Mouse (Mus musculus) midbrain, embryonic 10.5 days (tissue): Measurements from ENCODE around the gene Gm20388. TPM values are rescaled to one million over a fixed set of nuclear protein-coding genes. Genes with fewer than 3 reads are reported as not detected.
"Not testable (repeated sequence)": the region's sequence is repeated elsewhere in the genome, so short reads cannot be mapped to it uniquely, and the experiment has no call there.

Source experiments
- DNase-seq: peaks from one replicate; pipeline ENCODE4 v3.0.0-alpha.2; 2017; ENCODE audit warnings: low spot score
- H3K27ac ChIP-seq: fragments of 300-500 bp; sonication (generic); replicated peaks from 2 replicates; pipeline ENCODE4 v1.5.1; 2016; ENCODE audit warnings: mild to moderate bottlenecking
- H3K27me3 ChIP-seq: fragments of 300-500 bp; sonication (generic); 2 replicates; pipeline ENCODE4 v1.6.1; 2016; ENCODE audit warnings: low read depth, mild to moderate bottlenecking; ENCODE audit not compliant: poor library complexity, severe bottlenecking
- H3K36me3 ChIP-seq: fragments of 300-500 bp; sonication (generic); 2 replicates; pipeline ENCODE4 v1.6.1; 2016; ENCODE audit warnings: mild to moderate bottlenecking, moderate library complexity
- H3K4me1 ChIP-seq: fragments of 300-500 bp; sonication (generic); 2 replicates; pipeline ENCODE4 v1.6.1; 2016
- H3K4me3 ChIP-seq: fragments of 300-500 bp; sonication (generic); 2 replicates; pipeline ENCODE4 v1.5.1; 2016; ENCODE audit warnings: mild to moderate bottlenecking, moderate library complexity
- H3K9me3 ChIP-seq: fragments of 300-500 bp; sonication (generic); replicated peaks from 2 replicates; pipeline ENCODE4 v1.6.1; 2016; ENCODE audit warnings: mild to moderate bottlenecking
- WGBS: fragments of 180-500 bp; shearing (Covaris S2); methylation state at CpG from one replicate; pipeline ENCODE4 v1.1.7; 2016; 5-methylcytosine and 5-hydroxymethylcytosine counted together
- polyA plus RNA-seq: library from polyadenylated mRNA; unstranded; fragments of >200 nt; fragmentation: Nextera tagmentation; extraction: Ambion mirVana; gene quantifications from 2 replicates; pipeline ENCODE4 v1.2.1, GENCODE M21; 2016

The Gm20388 gene
- polyA plus RNA-seq, 1 experiment from 2014 or later, result 7.1 TPM

- Histone ChIP-seq H3K27ac (no peak overlapping the region), H3K9me3 (no peaks in the 10 kb centered on the region), H3K27me3 (peaks cover 23% of the 10 kb centered on the region; the same call in 1 of the 2 replicates), H3K36me3 (peaks cover 8% of the 10 kb centered on the region; the same call in 1 of the 2 replicates), H3K4me3 (no peak overlapping the region), H3K4me1 (peaks cover 7% of the 10 kb centered on the region; the same call in 1 of the 2 replicates)
- 80% methylated on average over 11 of the region's 11 CpGs for WGBS
- DNase-seq, result no peak
Observed at GRCm38 (mm10) chr8:120679629-120680387, 769.2 kb downstream of the Gm20388 start.

- peak; percentile 26 for DNase-seq
- H3K27me3 ChIP-seq, result peaks cover 23% of the 10 kb centered on the region; the same call in 1 of the 2 replicates
Observed at GRCm38 (mm10) chr8:120680405-120680804, 769.8 kb downstream of the Gm20388 start.

GRCm38 (mm10) chr8:120681113-120681512 lies 770.5 kb downstream of the Gm20388 start:
- Histone ChIP-seq H3K9me3 (no peaks in the 10 kb centered on the region), H3K4me3 (no peak overlapping the region), H3K27me3 (peaks cover 27% of the 10 kb centered on the region; the same call in 1 of the 2 replicates), H3K27ac (no peak overlapping the region), H3K4me1 (peaks cover 13% of the 10 kb centered on the region), H3K36me3 (no peaks in the 10 kb centered on the region)
- 80% methylated on average over 10 of the region's 10 CpGs for WGBS
- no peak for DNase-seq

More at GRCm38 (mm10) chr8:120680405-120680804, 769.8 kb downstream of the Gm20388 start:
- peaks cover 13% of the 10 kb centered on the region for H3K4me1 ChIP-seq
- 68% methylated on average over 7 of the region's 7 CpGs for WGBS
- H3K4me3 ChIP-seq, H3K9me3 ChIP-seq, H3K27ac ChIP-seq, H3K36me3 ChIP-seq: not testable (repeated sequence)

GRCm38 (mm10) chr8:120683602-120684001 lies 773.0 kb downstream of the Gm20388 start:
- 19% methylated on average over 10 of the region's 10 CpGs for WGBS

GRCm38 (mm10) chr8:120684082-120684481 lies 773.4 kb downstream of the Gm20388 start:
- Histone ChIP-seq H3K27me3 (peaks cover 37% of the 10 kb centered on the region), H3K9me3 (no peaks in the 10 kb centered on the region), H3K27ac (no peak overlapping the region), H3K4me3 (no peak overlapping the region), H3K36me3 (no peaks in the 10 kb centered on the region), H3K4me1 (peaks cover 10% of the 10 kb centered on the region; the same call in 1 of the 2 replicates)
- WGBS, result 66% methylated on average over 5 of the region's 5 CpGs
- DNase-seq, result no peak

More at GRCm38 (mm10) chr8:120683602-120684001, 773.0 kb downstream of the Gm20388 start:
- peak; percentile 64 for DNase-seq
- no peaks in the 10 kb centered on the region for H3K9me3 ChIP-seq
- H3K36me3 ChIP-seq, result no peaks in the 10 kb centered on the region
- no peak overlapping the region for H3K4me3 ChIP-seq
- no peak overlapping the region for H3K27ac ChIP-seq
- peaks cover 13% of the 10 kb centered on the region for H3K4me1 ChIP-seq
- peaks cover 37% of the 10 kb centered on the region for H3K27me3 ChIP-seq

- peaks cover 10% of the 10 kb centered on the region; the same call in 1 of the 2 replicates for H3K4me1 ChIP-seq
- no peak overlapping the region for H3K4me3 ChIP-seq
- no peak overlapping the region for H3K27ac ChIP-seq
- WGBS, result 83% methylated on average over 5 of the region's 5 CpGs
- H3K27me3 ChIP-seq, result peaks cover 29% of the 10 kb centered on the region
- H3K36me3 ChIP-seq, result no peaks in the 10 kb centered on the region
- DNase-seq, result no peak
- no peaks in the 10 kb centered on the region for H3K9me3 ChIP-seq
Observed at GRCm38 (mm10) chr8:120685097-120685496, 774.5 kb downstream of the Gm20388 start.

GRCm38 (mm10) chr8:120685591-120685990 lies 775.0 kb downstream of the Gm20388 start:
- H3K27me3 ChIP-seq, result peaks cover 29% of the 10 kb centered on the region
- no peak overlapping the region for H3K4me3 ChIP-seq
- H3K36me3 ChIP-seq, result no peaks in the 10 kb centered on the region
- no peak overlapping the region for H3K27ac ChIP-seq
- WGBS, result 83% methylated on average over 8 of the region's 8 CpGs
- peaks cover 10% of the 10 kb centered on the region; the same call in 1 of the 2 replicates for H3K4me1 ChIP-seq
- no peaks in the 10 kb centered on the region for H3K9me3 ChIP-seq
- DNase-seq, result no peak

GRCm38 (mm10) chr8:120686051-120686450 lies 775.4 kb downstream of the Gm20388 start:
- Histone ChIP-seq H3K4me1 (peaks cover 10% of the 10 kb centered on the region; the same call in 1 of the 2 replicates), H3K9me3 (no peaks in the 10 kb centered on the region), H3K27me3 (peaks cover 29% of the 10 kb centered on the region), H3K36me3 (no peaks in the 10 kb centered on the region), H3K4me3 (no peak overlapping the region), H3K27ac (0 out of 2 replicates have a peak overlapping the region, but pooled peaks have one; percentile 19)
- WGBS, result 82% methylated on average over 13 of the region's 13 CpGs
- DNase-seq, result no peak

- 85% methylated on average over 5 of the region's 5 CpGs for WGBS
- peaks cover 29% of the 10 kb centered on the region for H3K27me3 ChIP-seq
- H3K4me3 ChIP-seq, result no peak overlapping the region
- no peaks in the 10 kb centered on the region for H3K36me3 ChIP-seq
- H3K4me1 ChIP-seq, result peaks cover 10% of the 10 kb centered on the region; the same call in 1 of the 2 replicates
- DNase-seq, result no peak
- H3K9me3 ChIP-seq, result no peaks in the 10 kb centered on the region
- H3K27ac ChIP-seq, result no peak overlapping the region
Observed at GRCm38 (mm10) chr8:120686576-120686975, 775.9 kb downstream of the Gm20388 start.

- H3K27me3 ChIP-seq, result peaks cover 22% of the 10 kb centered on the region
- no peaks in the 10 kb centered on the region for H3K9me3 ChIP-seq
- DNase-seq, result no peak
- no peaks in the 10 kb centered on the region for H3K36me3 ChIP-seq
- no peak overlapping the region for H3K27ac ChIP-seq
- no peak overlapping the region for H3K4me3 ChIP-seq
- 77% methylated on average over 8 of the region's 8 CpGs for WGBS
- H3K4me1 ChIP-seq, result peaks cover 10% of the 10 kb centered on the region; the same call in 1 of the 2 replicates
Observed at GRCm38 (mm10) chr8:120687786-120688185, 777.1 kb downstream of the Gm20388 start.

GRCm38 (mm10) chr8:120688511-120688910 lies 777.9 kb downstream of the Gm20388 start:
- H3K36me3 ChIP-seq, result no peaks in the 10 kb centered on the region
- 91% methylated on average over 7 of the region's 7 CpGs for WGBS
- H3K27me3 ChIP-seq, result peaks cover 15% of the 10 kb centered on the region
- H3K9me3 ChIP-seq, result no peaks in the 10 kb centered on the region
- H3K4me1 ChIP-seq, result peaks cover 10% of the 10 kb centered on the region; the same call in 1 of the 2 replicates
- H3K27ac ChIP-seq, result no peak overlapping the region
- H3K4me3 ChIP-seq, result no peak overlapping the region
- DNase-seq, result no peak

GRCm38 (mm10) chr8:120692934-120693333 lies 782.3 kb downstream of the Gm20388 start:
- Histone ChIP-seq H3K4me1 (peaks cover 14% of the 10 kb centered on the region; the same call in 1 of the 2 replicates), H3K9me3 (peaks cover 3% of the 10 kb centered on the region; the same call in 1 of the 2 replicates), H3K36me3 (no peaks in the 10 kb centered on the region), H3K27me3 (peaks cover 4% of the 10 kb centered on the region), H3K4me3 (no peak overlapping the region), H3K27ac (no peak overlapping the region)
- WGBS, result 73% methylated on average over 4 of the region's 4 CpGs
- DNase-seq, result no peak
